Mouse (Mus musculus) gonadal fat pad, adult 2 months (tissue): Measurements from ENCODE around the gene Sprr3. TPM values are rescaled to one million over a fixed set of nuclear protein-coding genes. Genes with fewer than 3 reads are reported as not detected.
"Not testable (repeated sequence)": the region's sequence is repeated elsewhere in the genome, so short reads cannot be mapped to it uniquely, and the experiment has no call there.

Experiments used
- DNase-seq: peaks from one replicate; pipeline ENCODE4 v3.0.0-alpha.2; 2012; ENCODE audit warnings: low read depth
- polyA plus RNA-seq: library from polyadenylated mRNA; depleted of rRNA; stranded (reverse); fragments of >200 nt; gene quantifications from 2 replicates; pipeline ENCODE4 v1.2.3, GENCODE M21; 2012; rRNA removed

Gene Sprr3
- polyA plus RNA-seq, result not detected in 2 replicates

DNA sequence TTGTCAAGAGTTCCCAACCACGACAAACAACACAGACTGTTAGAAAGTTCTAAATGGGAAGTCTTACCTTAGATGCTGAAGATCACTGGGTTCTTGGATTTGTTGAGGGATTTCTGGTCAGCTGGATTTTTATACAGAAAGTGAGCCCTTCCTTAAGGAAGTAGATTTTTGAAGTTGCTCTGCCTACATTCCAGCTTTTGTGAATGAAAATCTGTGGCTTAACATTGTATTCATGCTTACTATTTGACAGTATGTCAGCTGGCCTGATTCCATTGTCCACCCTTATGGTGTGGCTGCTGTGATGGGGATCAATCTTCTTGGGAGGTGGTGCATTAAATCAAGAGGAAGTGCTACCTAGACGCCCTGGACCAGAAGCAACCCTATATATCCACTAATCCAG lies at the start of gene Sprr3:
Gene Sprr3, minus strand, starts transcription at position 101 of the 400 bp plus-strand sequence.
- no peak for DNase-seq

GRCm38 (mm10) chr3:92508185-92508584 lies 49.7 kb upstream of the Sprr3 start:
- no peak for DNase-seq

DNA sequence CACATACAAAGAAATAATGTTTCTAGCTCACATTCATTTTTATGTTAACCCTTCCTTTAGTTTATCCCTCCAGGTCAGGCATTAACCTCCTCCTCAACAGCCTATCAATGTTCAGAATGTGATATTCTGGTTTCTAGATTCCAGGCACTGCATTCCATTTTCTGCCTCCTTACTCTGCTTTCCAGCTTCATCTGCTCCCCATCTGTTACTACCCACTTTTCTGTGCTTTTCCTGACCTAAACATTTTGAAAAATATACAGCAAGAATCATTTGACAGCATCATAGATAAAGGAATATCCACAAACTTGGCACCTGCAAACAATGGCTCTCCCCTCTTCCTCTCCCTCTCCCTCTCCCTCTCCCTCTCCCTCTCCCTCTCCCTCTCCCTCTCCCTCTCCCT lies 45.0 kb upstream of the Sprr3 start:
- DNase-seq, result no peak

- DNase-seq, result no peak
Measured at GRCm38 (mm10) chr3:92500393-92500792, 41.9 kb upstream of the Sprr3 start, which contains the start of gene Sprr4. Gene Sprr4, minus strand, starts transcription at chr3:92500493.

DNA sequence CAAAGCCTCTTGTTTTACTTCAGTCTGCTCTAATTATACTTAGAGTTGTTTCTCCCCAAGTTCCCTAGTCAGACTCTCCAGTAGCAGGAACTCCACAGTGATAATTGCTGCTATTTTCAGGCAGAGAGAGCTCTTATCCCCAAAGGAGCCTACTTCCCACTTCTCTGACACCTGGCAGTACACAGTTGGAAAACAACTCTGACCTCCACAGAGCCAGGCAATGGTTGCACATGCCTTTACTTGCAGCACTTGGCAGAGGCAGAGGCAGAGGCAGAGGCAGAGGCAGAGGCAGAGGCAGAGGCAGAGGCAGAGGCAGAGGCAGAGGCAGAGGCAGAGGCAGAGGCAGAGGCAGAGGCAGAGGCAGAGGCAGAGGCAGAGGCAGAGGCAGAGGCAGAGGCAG lies 31.7 kb upstream of the Sprr3 start:
- DNase-seq, result not testable (repeated sequence)

DNA sequence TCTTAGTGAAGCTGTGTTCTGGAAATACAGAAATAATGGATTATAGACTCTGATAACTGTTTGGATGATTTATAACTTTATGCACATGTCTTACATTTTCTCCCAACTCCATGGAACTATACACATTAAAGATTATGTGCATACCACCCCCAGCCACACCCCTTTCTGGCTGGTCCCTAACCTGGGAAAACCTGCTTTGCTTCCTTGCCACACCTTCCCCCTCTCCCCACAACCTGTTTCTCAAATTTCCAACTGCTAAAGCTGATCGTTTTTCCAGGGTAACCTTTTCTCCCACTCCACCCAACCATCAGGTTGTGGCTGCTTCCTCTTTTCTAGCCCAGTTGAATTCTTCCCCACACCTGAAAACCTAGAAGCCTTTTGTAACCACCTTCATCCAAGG lies 27.8 kb upstream of the Sprr3 start:
- DNase-seq, result no peak

DNA sequence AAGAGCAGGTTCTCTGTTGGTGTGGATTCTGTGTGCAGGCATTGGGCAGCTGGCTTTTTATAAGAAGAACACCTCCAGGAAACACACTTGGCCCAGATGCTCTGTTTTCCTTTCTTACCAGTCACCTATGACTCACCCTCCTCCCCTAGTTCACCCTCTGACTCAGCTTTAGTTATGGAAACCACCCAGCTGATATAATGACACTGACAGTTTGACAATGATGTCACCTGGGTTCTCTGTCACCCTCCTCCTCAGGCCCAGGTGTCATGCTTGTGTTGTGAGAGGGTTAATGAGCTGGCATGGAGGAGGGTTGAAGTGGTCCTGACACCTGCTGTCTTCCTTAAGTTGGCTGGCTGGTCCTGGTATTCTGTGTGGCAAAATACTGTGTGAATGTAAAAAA lies 27.3 kb upstream of the Sprr3 start, which contains the start of gene Sprr1a:
Gene Sprr1a, minus strand, starts transcription at position 33 of the 400 bp plus-strand sequence.
- DNase-seq, result no peak

DNA sequence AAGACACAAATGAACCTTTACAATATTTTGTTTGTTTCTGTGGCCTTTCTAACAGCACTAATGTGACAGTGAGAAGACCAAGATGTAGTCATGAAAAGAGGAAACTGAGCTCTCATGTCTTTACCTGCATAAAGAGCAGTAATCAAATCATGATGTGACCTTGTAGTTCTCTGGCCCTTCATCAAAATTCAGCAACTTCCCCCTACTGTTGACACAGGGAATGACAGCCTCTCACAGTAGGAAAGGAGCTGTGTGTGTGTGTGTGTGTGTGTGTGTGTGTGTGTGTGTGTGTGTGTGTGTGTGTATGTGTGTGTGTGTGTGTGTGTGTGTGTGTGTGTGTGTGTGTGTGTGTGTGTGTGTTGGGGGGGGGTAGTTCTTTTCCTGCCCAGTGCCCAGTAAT lies 22.7 kb upstream of the Sprr3 start:
- not testable (repeated sequence) for DNase-seq

DNA sequence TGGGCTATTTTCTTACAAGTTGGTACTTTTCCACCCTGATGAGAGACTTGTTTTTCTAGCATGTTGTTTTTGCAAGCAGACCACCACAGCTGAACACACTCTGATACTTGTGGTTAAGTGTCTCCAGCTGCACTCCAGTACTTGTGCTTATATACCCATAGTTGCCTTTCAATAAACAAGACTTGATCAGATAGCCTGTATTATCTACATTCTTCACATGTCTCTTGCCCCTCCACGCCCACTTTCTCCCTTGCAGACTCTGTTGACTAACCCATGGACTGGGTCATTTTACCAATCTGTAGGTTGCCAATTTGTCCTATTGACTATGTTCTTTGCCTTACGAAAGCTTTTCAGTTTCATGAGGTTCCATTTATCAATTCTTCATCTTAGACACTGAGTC lies 11.6 kb upstream of the Sprr3 start:
- DNase-seq, result no peak

GRCm38 (mm10) chr3:92467424-92467823 lies 8.9 kb upstream of the Sprr3 start:
- DNase-seq, result no peak

- no peak for DNase-seq
Measured at GRCm38 (mm10) chr3:92466576-92466975, 8.1 kb upstream of the Sprr3 start.

- DNase-seq, result no peak
Measured at GRCm38 (mm10) chr3:92455151-92455550, 3.4 kb downstream of the Sprr3 start.

GRCm38 (mm10) chr3:92440177-92440576 lies 18.3 kb downstream of the Sprr3 start:
- DNase-seq, result peak; percentile 4

DNA sequence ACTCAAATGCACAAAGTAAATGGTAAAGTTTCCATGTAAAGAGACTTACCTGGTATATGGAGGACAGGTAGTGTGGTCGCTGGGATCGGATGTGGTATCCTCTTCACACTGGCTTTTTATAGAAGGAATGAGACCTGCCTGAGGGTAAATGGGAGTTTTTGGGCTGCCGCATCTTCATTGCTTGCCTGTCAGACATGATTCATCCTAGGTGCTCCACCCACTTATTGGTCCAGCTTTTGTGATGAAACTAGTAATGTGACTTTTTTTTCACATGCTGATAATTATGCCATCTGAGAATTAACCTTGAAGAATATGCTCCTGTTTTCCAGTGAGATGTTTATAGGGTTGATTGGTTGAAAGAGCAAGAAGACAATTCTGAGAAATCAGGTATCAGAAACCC lies 19.8 kb downstream of the Sprr3 start, which contains the start of gene Sprr1b:
Gene Sprr1b, minus strand, starts transcription at position 101 of the 400 bp plus-strand sequence.
- DNase-seq, result no peak

- DNase-seq, result no peak
Measured at GRCm38 (mm10) chr3:92432282-92432681, 26.2 kb downstream of the Sprr3 start, which contains the start of gene Sprr2k. Gene Sprr2k, plus strand, starts transcription at chr3:92432582.

- no peak for DNase-seq
Measured at GRCm38 (mm10) chr3:92429323-92429722, 29.2 kb downstream of the Sprr3 start, which contains the start of gene Gm9774. Gene Gm9774, minus strand, starts transcription at chr3:92429423.

- no peak for DNase-seq
Measured at GRCm38 (mm10) chr3:92417782-92418181, 40.7 kb downstream of the Sprr3 start, which contains the start of gene Sprr2j-ps. Gene Sprr2j-ps, plus strand, starts transcription at chr3:92418082.

DNA sequence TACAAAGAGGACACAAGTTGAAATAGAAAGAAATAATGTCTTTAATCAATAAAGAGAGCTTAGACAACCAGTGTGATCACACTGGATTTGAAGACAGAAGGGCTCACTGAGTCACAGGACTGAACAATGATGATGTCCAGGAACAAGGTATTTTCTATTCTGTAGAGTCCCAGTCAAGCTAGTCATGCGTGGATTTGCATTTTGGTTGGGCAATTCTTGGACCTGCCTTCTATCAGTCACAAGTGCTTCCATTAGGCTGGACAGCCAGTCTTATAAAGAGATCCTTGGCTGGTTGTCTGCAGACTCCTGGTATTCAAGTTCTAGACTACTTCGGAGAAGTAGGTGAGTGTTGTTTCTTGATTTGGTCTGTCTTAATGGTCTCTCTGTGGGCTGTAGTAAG lies 50.8 kb downstream of the Sprr3 start, which contains the start of gene Sprr2i:
Gene Sprr2i, plus strand, starts transcription at position 301 of the 400 bp plus-strand sequence.
- no peak for DNase-seq

Other genes starting within 250 kb of the Sprr3 start
- gene Sprr2a1, start 242.9 kb downstream of the Sprr3 start, polyA plus RNA-seq, result 0.09 TPM in 1 of 2 replicates, not detected in the other
- gene Sprr2a2, start 242.8 kb downstream of the Sprr3 start, polyA plus RNA-seq, result 3.7 and 5.4 TPM in 2 replicates
- gene Sprr2a3, start 173.3 kb downstream of the Sprr3 start, polyA plus RNA-seq, result 0.42 TPM in 1 of 2 replicates, not detected in the other
- 0.18 TPM in 1 of 2 replicates, not detected in the other for gene Sprr2b, start 142.1 kb downstream of the Sprr3 start, polyA plus RNA-seq
- not detected in 2 replicates for gene Sprr2d, start 119.6 kb downstream of the Sprr3 start, polyA plus RNA-seq
- not detected in 2 replicates for gene Sprr2e, start 106.6 kb downstream of the Sprr3 start, polyA plus RNA-seq
- gene Sprr2f, start 93.5 kb downstream of the Sprr3 start, polyA plus RNA-seq, result 0.25 TPM in 1 of 2 replicates, not detected in the other
- gene Sprr2h, start 73.0 kb downstream of the Sprr3 start, polyA plus RNA-seq, result not detected in 2 replicates
- gene Sprr2i, start 50.7 kb downstream of the Sprr3 start, polyA plus RNA-seq, result not detected in 2 replicates
- gene Sprr2j-ps, start 40.6 kb downstream of the Sprr3 start, polyA plus RNA-seq, result not detected in 2 replicates
- gene Gm9774, start 29.3 kb downstream of the Sprr3 start, polyA plus RNA-seq, result 6.2 and 7.4 TPM in 2 replicates
- not detected in 2 replicates for gene Sprr2k, start 26.1 kb downstream of the Sprr3 start, polyA plus RNA-seq
- gene Sprr1b, start 19.9 kb downstream of the Sprr3 start, polyA plus RNA-seq, result not detected in 2 replicates
- 0.28 TPM in 1 of 2 replicates, not detected in the other for gene Sprr1a, start 27.2 kb upstream of the Sprr3 start, polyA plus RNA-seq
- not detected in 2 replicates for gene Sprr4, start 41.8 kb upstream of the Sprr3 start, polyA plus RNA-seq
- not detected in 2 replicates for gene 2310046K23Rik, start 75.8 kb upstream of the Sprr3 start, polyA plus RNA-seq
- gene Ivl, start 115.0 kb upstream of the Sprr3 start, polyA plus RNA-seq, result not detected in 2 replicates
- gene Smcp, start 130.3 kb upstream of the Sprr3 start, polyA plus RNA-seq, result 27.9 and 30.2 TPM in 2 replicates
- not detected in 2 replicates for gene 2210017I01Rik, start 148.8 kb upstream of the Sprr3 start, polyA plus RNA-seq
- gene Lce6a, start 162.9 kb upstream of the Sprr3 start, polyA plus RNA-seq, result 0.45 TPM in 1 of 2 replicates, not detected in the other
- not detected in 2 replicates for gene Lce1a1, start 189.6 kb upstream of the Sprr3 start, polyA plus RNA-seq
- not detected in 2 replicates for gene Lce1b, start 198.2 kb upstream of the Sprr3 start, polyA plus RNA-seq
- not detected in 2 replicates for gene Lce1a2, start 211.6 kb upstream of the Sprr3 start, polyA plus RNA-seq
- not detected in 2 replicates for gene Lce1c, start 220.5 kb upstream of the Sprr3 start, polyA plus RNA-seq
- gene Lce1d, start 228.5 kb upstream of the Sprr3 start, polyA plus RNA-seq, result not detected in 2 replicates